Mouse (Mus musculus): ENCODE results near the gene Gstm1. TPM values are rescaled to one million over a fixed set of nuclear protein-coding genes. Genes with fewer than 3 reads are reported as not detected.
A peak's percentile ranks its signal among the peaks of the same experiment; 100 is the strongest.
"Not testable (repeated sequence)": the region's sequence is repeated elsewhere in the genome, so short reads cannot be mapped to it uniquely, and the experiment has no call there.

Gene Gstm1
- polyA plus RNA-seq, 1 experiment from 2014 or later, result 92.7 TPM

DNA sequence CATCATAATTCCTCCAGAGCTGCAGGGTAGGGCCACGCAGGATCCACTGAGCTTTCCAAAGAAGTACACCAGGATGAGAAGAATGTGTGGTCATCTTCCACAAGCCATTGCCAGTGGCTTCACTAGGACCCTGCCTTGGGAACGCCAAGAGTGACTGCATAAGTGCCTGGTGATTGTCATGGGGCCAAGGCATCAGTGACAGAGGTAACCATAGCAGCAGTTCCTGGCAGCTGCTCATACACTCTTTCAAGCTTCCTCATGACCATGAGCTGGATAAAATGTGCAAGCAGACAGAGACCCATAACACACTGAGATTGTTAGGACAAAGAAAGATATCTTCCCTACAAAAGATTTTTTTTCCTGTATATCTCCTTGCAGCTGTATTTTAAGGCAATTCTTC is 7.5 kb downstream of the Gstm1 start:
- no peak for ATAC-seq
- Histone ChIP-seq H3K27ac (ENCODE audit: low read depth, low read length) (no peak overlapping the region), H3K4me2 (replicated peaks; ENCODE audit: low read depth) (no peak overlapping the region), H3K9ac (ENCODE audit: low read depth, low read length) (no peak overlapping the region), H3K9me3 (ENCODE audit: control insufficient read depth) (no peaks in the 10 kb centered on the region), H3K36me3 (ENCODE audit: control insufficient read depth, insufficient read depth) (no peaks in the 10 kb centered on the region), H3K27me3 (replicated peaks; ENCODE audit: control insufficient read depth, insufficient read depth, low read length) (no peaks in the 10 kb centered on the region), H3K4me3 (ENCODE audit: low read depth, low read length) (no peak overlapping the region), H3K4me1 (replicated peaks; ENCODE audit: control insufficient read depth, insufficient read depth, low read length) (no peaks in the 10 kb centered on the region)
- TF ChIP-seq CTCF (IDR thresholded peaks at IDR 0.05; ENCODE audit: low read depth), result no peak
- WGBS, result 69% methylated on average over 2 of the region's 2 CpGs

DNA sequence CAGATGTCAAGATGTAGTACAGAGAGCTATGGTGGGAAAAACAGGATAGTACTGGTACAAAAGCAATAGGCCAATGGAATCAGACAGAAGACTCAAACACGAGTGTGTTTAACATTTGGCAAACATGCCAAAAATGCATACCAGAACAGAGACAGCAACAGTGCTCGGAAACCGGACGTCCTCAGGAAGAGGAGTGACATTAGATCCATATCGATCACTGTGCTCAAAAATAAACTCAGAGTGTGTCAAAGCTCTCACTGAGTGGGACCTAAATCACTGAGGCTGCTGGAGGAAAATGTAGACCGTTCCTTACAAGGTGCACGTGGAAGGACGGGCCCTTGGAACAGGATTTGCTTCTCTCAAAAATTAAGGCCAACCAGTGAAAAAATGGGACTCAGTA is 15.8 kb downstream of the Gstm1 start:
- WGBS, result 70% methylated on average over 8 of the region's 8 CpGs

DNA sequence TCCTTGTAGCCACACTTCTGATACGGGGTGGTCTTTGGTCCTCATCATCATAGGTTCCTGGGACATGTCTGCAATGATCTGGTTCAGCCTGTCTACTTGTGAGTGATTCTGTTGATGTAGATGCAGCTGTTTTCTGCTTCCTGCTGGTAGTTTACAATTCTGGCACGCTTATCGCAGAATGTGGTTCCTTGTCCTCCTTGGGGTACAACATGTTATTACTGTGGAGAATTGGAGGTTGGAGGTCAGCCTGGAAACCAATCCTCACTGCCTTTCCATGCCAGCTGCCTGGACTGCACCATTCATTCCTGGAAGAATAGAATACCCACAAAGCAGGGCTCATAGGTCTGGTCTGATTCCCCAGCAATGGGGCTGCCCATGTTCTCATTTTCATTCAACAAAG is 18.3 kb downstream of the Gstm1 start:
- no peak overlapping the region for H3K27ac ChIP-seq (ENCODE audit: low read depth, low read length)
- TF ChIP-seq CTCF (IDR thresholded peaks at IDR 0.05; ENCODE audit: low read depth), result no peak
- ATAC-seq, result no peak
- H3K9ac ChIP-seq (ENCODE audit: low read depth, low read length), result no peak overlapping the region
- H3K27me3 ChIP-seq (replicated peaks; ENCODE audit: control insufficient read depth, insufficient read depth, low read length), result no peaks in the 10 kb centered on the region
- H3K4me3 ChIP-seq (ENCODE audit: low read depth, low read length), result no peak overlapping the region
- H3K4me2 ChIP-seq (replicated peaks; ENCODE audit: low read depth), result no peak overlapping the region
- H3K36me3 ChIP-seq (ENCODE audit: control insufficient read depth, insufficient read depth), result no peaks in the 10 kb centered on the region
- WGBS, result 78% methylated on average over 3 of the region's 3 CpGs
- H3K4me1 ChIP-seq (replicated peaks; ENCODE audit: control insufficient read depth, insufficient read depth, low read length), result no peaks in the 10 kb centered on the region
- no peaks in the 10 kb centered on the region for H3K9me3 ChIP-seq (ENCODE audit: control insufficient read depth)

More for the DNA sequence above, 15.8 kb downstream of the Gstm1 start:
- H3K4me2 ChIP-seq (replicated peaks; ENCODE audit: low read depth), result no peak overlapping the region
- no peak overlapping the region for H3K4me3 ChIP-seq (ENCODE audit: low read depth, low read length)
- no peak overlapping the region for H3K27ac ChIP-seq (ENCODE audit: low read depth, low read length)
- no peak for ATAC-seq
- H3K36me3 ChIP-seq (ENCODE audit: control insufficient read depth, insufficient read depth), result no peaks in the 10 kb centered on the region
- H3K4me1 ChIP-seq (replicated peaks; ENCODE audit: control insufficient read depth, insufficient read depth, low read length), result no peaks in the 10 kb centered on the region
- no peaks in the 10 kb centered on the region for H3K9me3 ChIP-seq (ENCODE audit: control insufficient read depth)
- no peaks in the 10 kb centered on the region for H3K27me3 ChIP-seq (replicated peaks; ENCODE audit: control insufficient read depth, insufficient read depth, low read length)
- no peak for TF ChIP-seq CTCF (IDR thresholded peaks at IDR 0.05; ENCODE audit: low read depth)
- H3K9ac ChIP-seq (ENCODE audit: low read depth, low read length), result no peak overlapping the region

DNA sequence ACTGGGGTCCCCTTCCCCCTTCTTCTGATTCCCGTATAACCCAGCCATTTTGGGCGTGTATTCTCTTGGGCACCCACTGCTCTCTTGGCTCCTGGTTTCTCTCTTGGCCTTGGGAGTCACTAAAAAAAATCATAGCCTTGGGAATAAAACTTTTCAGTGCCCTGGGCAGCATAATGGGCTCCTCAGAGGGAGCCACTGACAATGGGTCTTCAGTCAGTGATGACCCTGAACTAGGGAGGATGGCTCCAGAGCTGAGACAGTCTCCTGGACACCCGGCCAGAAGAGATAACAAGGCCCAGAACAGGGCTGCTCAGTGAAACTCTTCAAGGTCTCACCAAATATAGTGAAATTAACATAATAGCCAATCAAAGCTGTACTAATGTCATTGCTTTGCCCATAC is 19.2 kb downstream of the Gstm1 start:
- Histone ChIP-seq H3K4me2 (replicated peaks; ENCODE audit: low read depth) (no peak overlapping the region), H3K4me3 (ENCODE audit: low read depth, low read length) (no peak overlapping the region), H3K27ac (ENCODE audit: low read depth, low read length) (no peak overlapping the region), H3K27me3 (replicated peaks; ENCODE audit: control insufficient read depth, insufficient read depth, low read length) (no peaks in the 10 kb centered on the region), H3K4me1 (replicated peaks; ENCODE audit: control insufficient read depth, insufficient read depth, low read length) (no peaks in the 10 kb centered on the region), H3K9me3 (ENCODE audit: control insufficient read depth) (no peaks in the 10 kb centered on the region), H3K9ac (ENCODE audit: low read depth, low read length) (no peak overlapping the region), H3K36me3 (ENCODE audit: control insufficient read depth, insufficient read depth) (no peaks in the 10 kb centered on the region)
- TF ChIP-seq CTCF (IDR thresholded peaks at IDR 0.05; ENCODE audit: low read depth), result no peak
- 81% methylated on average over 3 of the region's 3 CpGs for WGBS
- no peak for ATAC-seq

DNA sequence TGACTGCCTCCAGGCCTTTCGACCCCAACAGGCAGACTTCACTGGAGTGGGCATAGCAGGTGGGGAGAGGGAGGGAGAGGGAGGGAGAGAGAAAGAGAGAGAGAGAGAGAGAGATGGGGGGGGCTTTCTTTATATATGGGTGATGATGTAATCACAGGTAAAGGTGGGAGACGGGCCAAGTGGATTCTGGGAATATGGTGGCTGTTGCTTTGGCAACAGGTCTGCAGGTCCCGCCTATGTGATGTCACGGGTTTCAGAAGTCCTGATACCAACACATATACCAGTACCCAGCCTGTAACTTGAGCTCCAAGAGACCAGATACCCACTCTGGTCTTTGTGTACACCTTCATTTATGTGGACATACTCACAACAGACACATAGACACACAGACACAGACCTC is 21.2 kb downstream of the Gstm1 start:
- no peak overlapping the region for H3K4me2 ChIP-seq (replicated peaks; ENCODE audit: low read depth)
- no peak overlapping the region for H3K9ac ChIP-seq (ENCODE audit: low read depth, low read length)
- no peaks in the 10 kb centered on the region for H3K36me3 ChIP-seq (ENCODE audit: control insufficient read depth, insufficient read depth)
- 91% methylated on average over 4 of the region's 4 CpGs for WGBS
- no peak overlapping the region for H3K4me3 ChIP-seq (ENCODE audit: low read depth, low read length)
- H3K4me1 ChIP-seq (replicated peaks; ENCODE audit: control insufficient read depth, insufficient read depth, low read length), result no peaks in the 10 kb centered on the region
- H3K27me3 ChIP-seq (replicated peaks; ENCODE audit: control insufficient read depth, insufficient read depth, low read length), result no peaks in the 10 kb centered on the region
- ATAC-seq, result no peak
- no peaks in the 10 kb centered on the region for H3K9me3 ChIP-seq (ENCODE audit: control insufficient read depth)
- no peak for TF ChIP-seq CTCF (IDR thresholded peaks at IDR 0.05; ENCODE audit: low read depth)
- no peak overlapping the region for H3K27ac ChIP-seq (ENCODE audit: low read depth, low read length)

DNA sequence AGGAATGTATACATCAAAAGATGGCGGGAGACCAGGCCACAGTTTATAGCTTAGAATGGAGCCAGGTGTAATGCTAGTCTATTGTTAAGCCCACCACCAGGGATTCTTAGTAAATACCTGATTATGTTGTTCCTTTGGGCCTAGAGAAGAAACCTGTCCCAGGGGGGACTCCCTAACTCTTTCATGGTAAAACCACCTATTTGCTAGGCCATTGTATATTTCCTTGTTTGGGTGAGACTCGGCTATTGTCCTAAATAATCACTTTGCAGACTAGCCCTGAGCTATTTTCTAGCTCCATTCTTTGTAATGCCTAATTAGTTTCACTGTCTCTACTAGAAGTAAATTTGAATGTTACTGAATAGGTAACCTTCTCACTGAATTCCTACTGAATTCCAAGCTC is 21.8 kb downstream of the Gstm1 start:
- not testable (repeated sequence) for H3K36me3 ChIP-seq (ENCODE audit: control insufficient read depth, insufficient read depth); ATAC-seq; H3K4me1 ChIP-seq (replicated peaks; ENCODE audit: control insufficient read depth, insufficient read depth, low read length); H3K4me3 ChIP-seq (ENCODE audit: low read depth, low read length); H3K27ac ChIP-seq (ENCODE audit: low read depth, low read length); H3K27me3 ChIP-seq (replicated peaks; ENCODE audit: control insufficient read depth, insufficient read depth, low read length); H3K4me2 ChIP-seq (replicated peaks; ENCODE audit: low read depth); H3K9ac ChIP-seq (ENCODE audit: low read depth, low read length); H3K9me3 ChIP-seq (ENCODE audit: control insufficient read depth)
- WGBS, result 92% methylated on average over 2 of the region's 2 CpGs

DNA sequence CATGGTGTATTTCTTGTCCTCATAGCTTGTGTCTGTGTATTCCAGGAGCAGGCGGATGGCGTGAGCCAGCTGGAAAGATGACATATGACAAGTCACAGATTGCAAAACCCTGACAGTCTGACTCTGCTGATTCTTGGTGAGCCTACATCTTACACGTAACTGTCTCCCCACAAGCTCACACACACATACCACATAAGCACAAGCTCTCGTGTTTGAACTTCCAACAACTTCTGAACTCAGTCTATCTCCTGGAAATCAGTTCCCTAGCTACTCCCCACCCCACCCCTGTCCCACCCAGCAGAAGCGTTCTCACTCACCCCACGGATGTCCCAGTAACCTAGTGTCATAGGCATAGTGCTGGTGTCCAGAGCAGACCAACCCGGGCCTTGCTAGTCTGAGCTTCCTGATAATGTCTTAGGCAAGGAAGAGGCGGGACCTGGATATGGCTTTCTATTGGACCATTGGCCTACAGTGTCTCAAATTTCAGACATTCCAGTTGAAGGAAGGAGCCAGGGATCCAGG is 31.7 kb downstream of the Gstm1 start, which contains the start of gene Gstm2:
TSS of gene Gstm2 (minus strand) at position 413 of the 522 bp plus-strand sequence.
- Histone ChIP-seq H3K9ac (ENCODE audit: low read depth, low read length) (no peak within 1 kb of the TSS), H3K27me3 (replicated peaks; ENCODE audit: control insufficient read depth, insufficient read depth, low read length) (no peaks in the 10 kb centered on the region), H3K9me3 (ENCODE audit: control insufficient read depth) (no peaks in the 10 kb centered on the region), H3K4me1 (replicated peaks; ENCODE audit: control insufficient read depth, insufficient read depth, low read length) (no peaks in the 10 kb centered on the region; the same call in 1 of the 2 replicates), H3K36me3 (ENCODE audit: control insufficient read depth, insufficient read depth) (no peaks in the 10 kb centered on the region), H3K27ac (ENCODE audit: low read depth, low read length) (peak within 1 kb of the TSS; percentile 23; the same call in 1 of the 2 replicates), H3K4me2 (replicated peaks; ENCODE audit: low read depth) (peak within 1 kb of the TSS; percentile 49), H3K4me3 (ENCODE audit: low read depth, low read length) (peak within 1 kb of the TSS; percentile 9)
- ATAC-seq, result peak; percentile 94
- no peak for TF ChIP-seq CTCF (IDR thresholded peaks at IDR 0.05; ENCODE audit: low read depth)
- WGBS, result 19% methylated on average over 8 of the region's 8 CpGs

DNA sequence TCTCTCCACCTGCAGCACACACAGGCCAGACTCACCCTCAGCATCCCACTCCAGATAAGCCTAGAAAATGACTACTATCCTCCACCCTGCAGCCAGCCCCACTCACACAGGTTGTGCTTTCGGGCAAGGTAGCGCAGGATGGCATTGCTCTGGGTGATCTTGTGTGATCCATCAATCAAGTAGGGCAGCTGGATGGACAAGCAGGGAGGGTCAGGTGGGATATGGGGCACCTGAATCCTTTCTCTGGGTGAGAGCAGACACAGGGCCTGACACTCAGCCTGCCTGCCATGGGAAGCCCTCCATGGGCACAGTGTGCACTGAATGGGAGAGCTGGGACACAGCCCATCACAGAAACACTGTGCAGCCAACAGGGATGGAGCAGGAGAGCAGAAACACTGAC is 32.6 kb downstream of the Gstm1 start:
- 100% methylated on average over 2 of the region's 2 CpGs for WGBS
- H3K27ac ChIP-seq (ENCODE audit: low read depth, low read length); H3K4me1 ChIP-seq (replicated peaks; ENCODE audit: control insufficient read depth, insufficient read depth, low read length); ATAC-seq; H3K36me3 ChIP-seq (ENCODE audit: control insufficient read depth, insufficient read depth); H3K9ac ChIP-seq (ENCODE audit: low read depth, low read length); H3K27me3 ChIP-seq (replicated peaks; ENCODE audit: control insufficient read depth, insufficient read depth, low read length); H3K4me3 ChIP-seq (ENCODE audit: low read depth, low read length); H3K9me3 ChIP-seq (ENCODE audit: control insufficient read depth): not testable (repeated sequence)
- 0 out of 2 replicates have a peak overlapping the region, but pooled peaks have one; percentile 49 for H3K4me2 ChIP-seq (replicated peaks; ENCODE audit: low read depth)

Data from intestine, postnatal 0 days (tissue).